In the genomic region with DNA sequence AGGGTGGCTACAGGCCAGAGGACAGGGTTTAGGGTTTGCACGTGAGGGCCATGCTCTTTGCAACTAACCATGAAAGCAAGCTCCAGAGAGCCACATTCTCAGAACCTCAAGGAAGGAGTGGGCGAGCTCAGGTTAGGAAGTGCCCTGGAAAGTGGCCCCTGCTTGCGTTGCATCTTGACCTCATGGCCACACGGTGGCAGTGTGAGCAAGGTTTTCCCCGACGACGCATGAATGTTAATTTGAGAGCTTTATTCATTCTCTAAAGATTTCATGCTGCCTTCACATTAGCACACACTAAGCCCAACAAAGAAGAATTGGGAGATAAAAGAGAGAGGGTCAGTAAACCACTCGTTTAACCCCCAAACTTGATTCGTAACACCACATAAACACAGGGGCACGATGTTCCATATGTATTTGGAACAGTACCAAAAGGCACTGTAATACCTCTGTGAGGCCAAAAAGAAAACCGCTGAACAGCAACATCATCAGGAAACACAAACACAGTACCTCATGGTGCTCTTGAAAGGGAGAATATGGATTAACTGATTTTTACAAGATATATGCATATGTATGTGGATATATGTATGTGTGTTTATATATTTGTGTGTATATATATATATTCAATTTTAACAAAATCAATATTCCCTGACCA, we compare ENCODE assay signal across 9 mouse cellular contexts. TPM values are rescaled to one million over a fixed set of nuclear protein-coding genes. Genes with fewer than 3 reads are reported as not detected.
DNase-seq lines count a peak whose midpoint lies in the region; ATAC-seq lines count a peak whose summit lies in the region.
"Had no signal": no experiment of that assay in that cellular context is flagged by ENCODE, and none has a peak within 500 bp of the region (broad histone marks: within the 10 kb centered on the region; RNA-seq: fewer than 3 reads in every experiment).

No protein-coding gene starts in this region.

- no peak overlapping the region for H3K27ac ChIP-seq in limb, embryonic 15.5 days
- H3K27ac ChIP-seq: embryonic facial prominence, embryonic 12.5 days had no signal

- peaks cover 13% of the 10 kb centered on the region; the same call in 1 of the 2 replicates for H3K27me3 ChIP-seq in limb, embryonic 15.5 days

- no peak overlapping the region for H3K4me3 ChIP-seq in limb, embryonic 15.5 days
- H3K4me3 ChIP-seq: embryonic facial prominence, embryonic 12.5 days had no signal

- no peaks in the 10 kb centered on the region for H3K36me3 ChIP-seq in limb, embryonic 15.5 days
- H3K36me3 ChIP-seq: embryonic facial prominence, embryonic 12.5 days had no signal

- H3K9me3 ChIP-seq in limb, embryonic 15.5 days, result no peaks in the 10 kb centered on the region
- H3K9me3 ChIP-seq: embryonic facial prominence, embryonic 12.5 days had no signal

- DNase-seq in A20 (ENCODE audit: low read depth, low spot score), result peak; percentile 70
- DNase-seq in adrenal gland, adult (ENCODE audit: inconsistent age in 2 of 2, low spot score in 1 of 2), result peak; percentile 68 to 84
- DNase-seq in embryo, embryonic 10.5 days (ENCODE audit: low spot score), result peak; percentile 82
- DNase-seq in gastrocnemius, postnatal 25 days, result peak; percentile 38
- peak; percentile 22 to 62 for DNase-seq in kidney, adult 8-10 months
- DNase-seq in monocyte, adult 2 months (ENCODE audit: low read depth in 1 of 2, low spot score in 2 of 2), result peak; percentile 22 to 39
- peak; percentile 55 to 73 for DNase-seq in spleen, postnatal 14 days (ENCODE audit: low spot score in 2 of 2)

- 0 out of 2 replicates have a peak overlapping the region, but pooled peaks have one; percentile 7 for H3K4me2 ChIP-seq in limb, embryonic 15.5 days
- H3K4me2 ChIP-seq: embryonic facial prominence, embryonic 12.5 days had no signal

- H3K4me1 ChIP-seq in limb, embryonic 15.5 days, result no peaks in the 10 kb centered on the region
- H3K4me1 ChIP-seq: embryonic facial prominence, embryonic 12.5 days had no signal

- WGBS in limb, embryonic 15.5 days, result 8% methylated on average over 11 of the region's 11 CpGs

- H3K9ac ChIP-seq in limb, embryonic 15.5 days, result no peak overlapping the region
- H3K9ac ChIP-seq: embryonic facial prominence, embryonic 12.5 days had no signal

- ATAC-seq in limb, embryonic 15.5 days (ENCODE audit: insufficient number of reproducible peaks, low FRiP score, low TSS enrichment, low read depth), result no peak

RNA-seq across cellular contexts. Expression of gene Lpcat1, which starts 41.0 kb away (rescaled TPM):
- total RNA-seq in gastrocnemius, postnatal 25 days (2021), result 1 to 10 TPM; 2.8 to 3.5 TPM
- 29.2 and 33.2 TPM in 2 replicates for polyA plus RNA-seq in limb, embryonic 15.5 days (2015; fragmentation: Nextera tagmentation; extraction: Ambion mirVana)

Comparison
In these comparisons a context has a peak if more than half of its experiments do, and no peak if none do; other contexts are left out.
1. DNase-seq: peak in every context shown above with its lines; median percentile 82 in embryo, embryonic 10.5 days; 76 in adrenal gland, adult; 70 in A20; 64 in spleen, postnatal 14 days; 42 in kidney, adult 8-10 months; 38 in gastrocnemius, postnatal 25 days; 30 in monocyte, adult 2 months.